Mouse (Mus musculus): Measurements from ENCODE around the gene Kcnk5. TPM values are rescaled to one million over a fixed set of nuclear protein-coding genes. Genes with fewer than 3 reads are reported as not detected.
A peak's percentile ranks its signal among the peaks of the same experiment; 100 is the strongest.

Gene Kcnk5
- polyA plus RNA-seq, 1 experiment from 2014 or later: 6.6 TPM

DNA sequence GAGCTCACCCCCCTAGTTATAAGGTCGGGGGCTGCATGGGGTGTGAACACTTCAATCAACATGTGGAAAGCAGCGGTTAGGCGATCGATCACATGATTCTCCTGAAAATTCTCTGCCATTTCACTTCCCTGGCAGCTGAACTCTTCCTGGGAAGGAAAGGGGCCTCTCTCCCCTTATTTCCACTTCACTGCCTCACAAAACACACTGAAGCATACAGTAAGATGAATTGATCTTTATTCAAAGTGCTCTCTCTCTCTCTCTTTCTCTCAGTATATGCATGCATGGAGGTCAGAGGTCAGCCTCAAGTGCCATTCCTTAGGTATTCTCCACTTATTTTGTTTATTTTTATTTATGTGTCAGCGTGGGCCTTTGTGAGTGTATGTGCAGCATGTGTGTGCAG is 2.1 kb upstream of the Kcnk5 start:
- H3K4me3 ChIP-seq (ENCODE audit: low read depth, low read length): no peak overlapping the region
- no peak for ATAC-seq (ENCODE audit: low FRiP score)
- H3K9me3 ChIP-seq (ENCODE audit: control insufficient read depth, low read length): no peaks in the 10 kb centered on the region
- WGBS: 61% methylated on average over 5 of the region's 5 CpGs
- no peak overlapping the region for H3K4me2 ChIP-seq
- no peak overlapping the region for H3K9ac ChIP-seq (ENCODE audit: low read length)
- peaks cover 27% of the 10 kb centered on the region for H3K4me1 ChIP-seq (ENCODE audit: control insufficient read depth, insufficient read depth, low read length)
- DNase-seq (ENCODE audit: low spot score, missing footprints): peak; percentile 82
- peak overlapping the region; percentile 16; the same call in 1 of the 2 replicates for H3K27ac ChIP-seq (ENCODE audit: low read depth, low read length)
- no peaks in the 10 kb centered on the region; the same call in 1 of the 2 replicates for H3K27me3 ChIP-seq (ENCODE audit: control insufficient read depth, insufficient read depth, low read length)
- H3K36me3 ChIP-seq (ENCODE audit: control insufficient read depth, insufficient read depth, low read length): no peaks in the 10 kb centered on the region

GRCm38 (mm10) chr14:20182596-20182995 is 987 bp upstream of the Kcnk5 start:
- Histone ChIP-seq H3K27ac (ENCODE audit: low read depth, low read length) (no peak overlapping the region), H3K4me1 (ENCODE audit: control insufficient read depth, insufficient read depth, low read length) (peaks cover 31% of the 10 kb centered on the region)

GRCm38 (mm10) chr14:20180751-20181162 is 852 bp downstream of the Kcnk5 start:
- H3K4me3 ChIP-seq (ENCODE audit: low read depth, low read length): peak overlapping the region; percentile 47
- peak overlapping the region; percentile 55 for H3K9ac ChIP-seq (ENCODE audit: low read length)
- H3K4me1 ChIP-seq (ENCODE audit: control insufficient read depth, insufficient read depth, low read length): peaks cover 34% of the 10 kb centered on the region
- WGBS: under 1% methylated on average over 24 of the region's 24 CpGs
- H3K27me3 ChIP-seq (ENCODE audit: control insufficient read depth, insufficient read depth, low read length): no peaks in the 10 kb centered on the region; the same call in 1 of the 2 replicates
- no peaks in the 10 kb centered on the region for H3K9me3 ChIP-seq (ENCODE audit: control insufficient read depth, low read length)
- DNase-seq (ENCODE audit: low spot score, missing footprints) (peak; percentile 90), ATAC-seq (ENCODE audit: low FRiP score) (peak; percentile 13; the same call in 1 of the 2 replicates)
- H3K36me3 ChIP-seq (ENCODE audit: control insufficient read depth, insufficient read depth, low read length): no peaks in the 10 kb centered on the region
- peak overlapping the region; percentile 55 for H3K4me2 ChIP-seq
- H3K27ac ChIP-seq (ENCODE audit: low read depth, low read length): no peak overlapping the region

More at GRCm38 (mm10) chr14:20182596-20182995, 987 bp upstream of the Kcnk5 start:
- no peak overlapping the region for H3K4me2 ChIP-seq
- no peaks in the 10 kb centered on the region for H3K9me3 ChIP-seq (ENCODE audit: control insufficient read depth, low read length)
- no peaks in the 10 kb centered on the region for H3K36me3 ChIP-seq (ENCODE audit: control insufficient read depth, insufficient read depth, low read length)
- no peak for ATAC-seq (ENCODE audit: low FRiP score)
- peak; percentile 65 for DNase-seq (ENCODE audit: low spot score, missing footprints)
- H3K27me3 ChIP-seq (ENCODE audit: control insufficient read depth, insufficient read depth, low read length): no peaks in the 10 kb centered on the region; the same call in 1 of the 2 replicates
- no peak overlapping the region for H3K4me3 ChIP-seq (ENCODE audit: low read depth, low read length)
- H3K9ac ChIP-seq (ENCODE audit: low read length): no peak overlapping the region
- WGBS: 86% methylated on average over 7 of the region's 7 CpGs

DNA sequence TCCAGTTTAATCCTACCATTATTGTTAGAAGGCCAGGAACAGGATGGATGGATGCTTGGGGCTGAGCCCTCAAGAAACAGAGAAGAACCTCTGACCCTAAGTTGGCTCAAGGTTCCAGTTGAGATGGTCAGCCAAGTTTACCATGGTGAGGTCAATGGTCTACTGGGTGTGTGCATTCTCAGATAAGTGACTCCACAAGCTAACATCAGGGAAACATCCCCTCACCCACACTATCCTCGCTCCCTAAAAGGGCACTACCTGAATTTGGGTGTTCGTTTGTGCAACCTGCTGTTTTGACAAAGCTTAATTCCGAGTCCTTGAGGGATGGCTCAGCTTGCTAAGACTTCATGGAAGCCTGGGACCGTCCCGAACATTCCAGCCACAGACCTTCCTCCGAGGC is 1.3 kb downstream of the Kcnk5 start:
- H3K4me3 ChIP-seq (ENCODE audit: low read depth, low read length): peak overlapping the region; percentile 47
- no peak overlapping the region for H3K27ac ChIP-seq (ENCODE audit: low read depth, low read length)

GRCm38 (mm10) chr14:20179731-20180280 is 1.8 kb downstream of the Kcnk5 start:
- Histone ChIP-seq H3K27me3 (ENCODE audit: control insufficient read depth, insufficient read depth, low read length) (no peaks in the 10 kb centered on the region; the same call in 1 of the 2 replicates), H3K27ac (ENCODE audit: low read depth, low read length) (no peak overlapping the region), H3K9ac (ENCODE audit: low read length) (peak overlapping the region; percentile 16; the same call in 1 of the 2 replicates), H3K4me1 (ENCODE audit: control insufficient read depth, insufficient read depth, low read length) (peaks cover 34% of the 10 kb centered on the region), H3K4me3 (ENCODE audit: low read depth, low read length) (peak overlapping the region; percentile 47), H3K4me2 (peak overlapping the region; percentile 55), H3K9me3 (ENCODE audit: control insufficient read depth, low read length) (no peaks in the 10 kb centered on the region), H3K36me3 (ENCODE audit: control insufficient read depth, insufficient read depth, low read length) (no peaks in the 10 kb centered on the region)
- ATAC-seq (ENCODE audit: low FRiP score) (no peak), DNase-seq (ENCODE audit: low spot score, missing footprints) (peak; percentile 83)
- 78% methylated on average over 5 of the region's 5 CpGs for WGBS

More for the DNA sequence above, 1.3 kb downstream of the Kcnk5 start:
- Histone ChIP-seq H3K4me1 (ENCODE audit: control insufficient read depth, insufficient read depth, low read length) (peaks cover 34% of the 10 kb centered on the region), H3K4me2 (peak overlapping the region; percentile 55), H3K9me3 (ENCODE audit: control insufficient read depth, low read length) (no peaks in the 10 kb centered on the region), H3K36me3 (ENCODE audit: control insufficient read depth, insufficient read depth, low read length) (no peaks in the 10 kb centered on the region), H3K9ac (ENCODE audit: low read length) (peak overlapping the region; percentile 55), H3K27me3 (ENCODE audit: control insufficient read depth, insufficient read depth, low read length) (no peaks in the 10 kb centered on the region; the same call in 1 of the 2 replicates)
- WGBS: 4% methylated on average over 6 of the region's 6 CpGs
- DNase-seq (ENCODE audit: low spot score, missing footprints): peak; percentile 87
- no peak for ATAC-seq (ENCODE audit: low FRiP score)

DNA sequence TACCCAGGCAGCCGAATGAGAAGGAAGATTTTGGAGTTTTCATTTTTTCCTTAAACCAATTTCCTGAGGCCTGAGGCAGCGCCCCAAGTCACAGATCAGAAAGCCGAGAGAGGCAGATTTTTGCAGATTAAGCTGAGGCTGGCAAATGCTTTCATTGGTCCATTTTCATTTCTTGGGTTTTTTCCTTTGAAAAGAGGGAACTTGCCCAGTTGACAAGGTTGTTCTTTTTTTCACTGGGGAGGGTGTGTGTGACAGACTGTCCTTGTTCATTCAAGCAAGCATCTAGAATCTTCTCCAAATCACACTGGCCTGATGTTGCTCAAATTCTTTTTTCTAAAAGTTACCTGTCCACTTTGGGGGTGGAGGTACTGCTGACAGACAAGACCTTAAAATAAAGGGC is 2.5 kb downstream of the Kcnk5 start:
- H3K36me3 ChIP-seq (ENCODE audit: control insufficient read depth, insufficient read depth, low read length): no peaks in the 10 kb centered on the region
- no peaks in the 10 kb centered on the region; the same call in 1 of the 2 replicates for H3K27me3 ChIP-seq (ENCODE audit: control insufficient read depth, insufficient read depth, low read length)
- H3K4me3 ChIP-seq (ENCODE audit: low read depth, low read length): no peak overlapping the region
- DNase-seq (ENCODE audit: low spot score, missing footprints) (peak; percentile 85), ATAC-seq (ENCODE audit: low FRiP score) (no peak)
- 0 out of 2 replicates have a peak overlapping the region, but pooled peaks have one; percentile 16 for H3K9ac ChIP-seq (ENCODE audit: low read length)
- H3K27ac ChIP-seq (ENCODE audit: low read depth, low read length): no peak overlapping the region
- 18% methylated on average over 3 of the region's 3 CpGs for whole genome bisulfite sequencing
- H3K9me3 ChIP-seq (ENCODE audit: control insufficient read depth, low read length): no peaks in the 10 kb centered on the region
- peak overlapping the region; percentile 55 for H3K4me2 ChIP-seq
- peaks cover 34% of the 10 kb centered on the region for H3K4me1 ChIP-seq (ENCODE audit: control insufficient read depth, insufficient read depth, low read length)

GRCm38 (mm10) chr14:20178593-20178992 is 3.0 kb downstream of the Kcnk5 start:
- Histone ChIP-seq H3K27ac (ENCODE audit: low read depth, low read length) (no peak overlapping the region), H3K27me3 (ENCODE audit: control insufficient read depth, insufficient read depth, low read length) (no peaks in the 10 kb centered on the region; the same call in 1 of the 2 replicates), H3K9me3 (ENCODE audit: control insufficient read depth, low read length) (no peaks in the 10 kb centered on the region), H3K4me1 (ENCODE audit: control insufficient read depth, insufficient read depth, low read length) (peaks cover 32% of the 10 kb centered on the region), H3K4me2 (peak overlapping the region; percentile 55), H3K4me3 (ENCODE audit: low read depth, low read length) (no peak overlapping the region; the same call in 1 of the 2 replicates), H3K9ac (ENCODE audit: low read length) (no peak overlapping the region), H3K36me3 (ENCODE audit: control insufficient read depth, insufficient read depth, low read length) (no peaks in the 10 kb centered on the region)
- no peak for ATAC-seq (ENCODE audit: low FRiP score)
- DNase-seq (ENCODE audit: low spot score, missing footprints): peak; percentile 86
- WGBS: 9% methylated on average over 4 of the region's 4 CpGs

GRCm38 (mm10) chr14:20177494-20178123 is 4.0 kb downstream of the Kcnk5 start:
- peak; percentile 69 for DNase-seq (ENCODE audit: low spot score, missing footprints)
- H3K9me3 ChIP-seq (ENCODE audit: control insufficient read depth, low read length): no peaks in the 10 kb centered on the region
- H3K4me2 ChIP-seq: no peak overlapping the region
- H3K4me1 ChIP-seq (ENCODE audit: control insufficient read depth, insufficient read depth, low read length): peaks cover 32% of the 10 kb centered on the region
- no peak overlapping the region for H3K27ac ChIP-seq (ENCODE audit: low read depth, low read length)
- no peaks in the 10 kb centered on the region; the same call in 1 of the 2 replicates for H3K27me3 ChIP-seq (ENCODE audit: control insufficient read depth, insufficient read depth, low read length)
- WGBS: 76% methylated on average over 9 of the region's 9 CpGs
- ATAC-seq (ENCODE audit: low FRiP score): no peak
- H3K36me3 ChIP-seq (ENCODE audit: control insufficient read depth, insufficient read depth, low read length): no peaks in the 10 kb centered on the region
- no peak overlapping the region for H3K9ac ChIP-seq (ENCODE audit: low read length)
- H3K4me3 ChIP-seq (ENCODE audit: low read depth, low read length): no peak overlapping the region

DNA sequence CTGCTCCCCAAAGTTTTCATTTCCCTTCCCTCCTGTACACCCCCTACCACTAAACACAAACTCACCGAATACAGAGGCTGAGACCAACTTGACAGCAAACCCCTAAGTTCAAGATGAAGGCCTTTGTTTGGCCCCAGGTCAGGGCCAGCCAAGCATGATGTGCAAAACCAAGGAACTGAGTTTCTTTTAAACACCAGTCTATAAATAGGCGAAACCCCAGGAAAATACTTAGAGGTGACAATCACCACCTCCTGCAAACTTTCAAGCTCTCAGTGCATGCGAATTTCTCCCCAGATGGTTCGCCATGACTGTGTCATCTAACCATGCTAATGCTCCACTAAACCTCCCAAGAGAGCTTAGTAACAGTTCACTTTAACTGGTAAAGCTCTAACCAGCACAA is 5.9 kb downstream of the Kcnk5 start:
- Histone ChIP-seq H3K27me3 (ENCODE audit: control insufficient read depth, insufficient read depth, low read length) (no peaks in the 10 kb centered on the region; the same call in 1 of the 2 replicates), H3K9me3 (ENCODE audit: control insufficient read depth, low read length) (no peaks in the 10 kb centered on the region), H3K4me2 (no peak overlapping the region), H3K27ac (ENCODE audit: low read depth, low read length) (no peak overlapping the region), H3K36me3 (ENCODE audit: control insufficient read depth, insufficient read depth, low read length) (no peaks in the 10 kb centered on the region), H3K4me3 (ENCODE audit: low read depth, low read length) (no peak overlapping the region), H3K4me1 (ENCODE audit: control insufficient read depth, insufficient read depth, low read length) (peaks cover 27% of the 10 kb centered on the region), H3K9ac (ENCODE audit: low read length) (no peak overlapping the region)
- DNase-seq (ENCODE audit: low spot score, missing footprints): peak; percentile 75
- WGBS: 83% methylated on average over 4 of the region's 4 CpGs
- no peak for ATAC-seq (ENCODE audit: low FRiP score)
